Mouse (Mus musculus) kidney, postnatal 14 days (tissue): ENCODE results near the gene Wdr54.
A peak's percentile ranks its signal among the peaks of the same experiment; 100 is the strongest.

Source experiments
- DNase-seq: peaks from one replicate; pipeline ENCODE4 v3.0.0; 2022; ENCODE audit warnings: mixed read lengths

Gene Wdr54

DNA sequence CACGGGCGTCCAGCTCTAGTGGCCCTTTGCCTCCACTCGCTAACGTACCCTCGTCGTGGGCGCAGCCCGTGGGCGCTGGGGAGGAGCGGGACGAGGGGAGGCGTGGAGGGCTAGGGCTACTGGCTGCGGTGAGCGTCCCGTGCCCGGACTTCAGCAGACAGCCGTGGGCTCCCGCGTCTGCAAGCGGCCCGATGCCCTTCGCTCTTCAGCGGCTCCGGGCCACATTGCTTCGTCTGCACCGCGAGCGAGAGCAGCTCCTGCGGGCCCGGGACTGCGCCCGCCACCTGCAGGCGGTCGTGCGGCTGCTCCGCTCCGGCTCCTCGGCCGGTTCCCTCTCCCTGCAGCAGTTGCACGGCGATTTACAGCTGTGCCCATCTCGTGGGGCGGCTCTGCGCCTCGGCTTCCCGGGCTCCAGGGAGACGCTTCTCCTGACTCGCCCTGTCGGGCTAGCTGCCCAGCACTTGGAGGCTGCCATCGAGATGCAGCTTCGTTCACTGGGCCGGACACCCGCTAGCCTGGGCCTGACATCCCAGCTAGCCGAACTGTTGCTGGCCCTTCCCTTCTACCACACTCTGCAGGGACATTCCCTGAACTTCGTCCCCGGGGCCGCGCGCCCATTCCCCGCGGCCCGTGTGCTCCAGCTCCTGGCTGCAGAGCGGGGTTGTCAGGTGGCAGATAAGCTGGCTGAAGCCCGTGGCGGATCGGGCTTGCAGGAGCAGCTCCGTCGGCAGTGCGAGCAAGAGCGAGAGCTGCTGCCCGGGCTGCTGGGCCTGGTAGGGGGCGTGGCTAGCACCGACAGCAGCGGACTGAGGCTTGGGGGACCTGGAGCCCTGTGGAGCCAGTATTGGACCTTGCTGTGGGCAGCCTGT is 54.3 kb downstream of the Wdr54 start:
- peak; percentile 80 for DNase-seq

DNA sequence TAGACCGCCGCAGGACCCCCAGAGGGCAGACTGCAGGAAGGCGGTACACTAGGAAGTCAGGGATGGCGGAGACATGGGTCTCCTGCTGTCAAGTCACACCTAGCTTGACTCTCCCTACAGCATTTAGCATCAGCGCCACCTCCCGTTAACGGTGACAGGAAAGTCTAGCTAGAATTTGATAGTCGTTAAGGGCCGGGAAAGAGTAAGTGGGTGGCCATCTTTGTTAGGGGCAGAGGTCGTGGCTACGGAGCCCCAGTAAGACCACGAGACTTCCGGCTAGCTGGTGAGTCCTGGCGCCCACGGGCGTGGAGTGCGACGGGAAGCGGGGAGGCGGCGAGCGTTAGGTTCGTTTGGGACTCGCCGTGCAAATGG is 54.9 kb downstream of the Wdr54 start, which contains the start of the genes Ccdc142 and Gm42688:
Gene Ccdc142 (plus strand): TSS at position 286 of the 372 bp plus-strand sequence.
Gene Gm42688 (plus strand): TSS at position 302 of the 372 bp plus-strand sequence.
- peak; percentile 94 for DNase-seq
